In genomic region chr2:73273249-73274118, GRCm38 (mm10) we compare ENCODE assay signal across 8 mouse cellular contexts. TPM values are rescaled to one million over a fixed set of nuclear protein-coding genes. Genes with fewer than 3 reads are reported as not detected.
DNase-seq lines count a peak whose midpoint lies in the region; ATAC-seq and TF ChIP-seq lines count a peak whose summit lies in the region.

No protein-coding gene starts in this region.

- ATAC-seq in heart, embryonic 12.5 days (ENCODE audit: insufficient number of reproducible peaks, low FRiP score), result no peak; the same call in 1 of the 2 replicates
- no peak for ATAC-seq in forebrain, embryonic 13.5 days

- in situ Hi-C loops in ES-E14 (cut with MboI; ENCODE audit: low sequenced_read_pairs in 2 of 2, unreplicated experiment in 2 of 2), result loop anchor here in 1 of 2 experiments (10.0 kb wide), 2 partner anchors 1391 to 1739 kb away; partner anchors contain the start of gene Hoxd13

- H3K27me3 ChIP-seq in heart, embryonic 12.5 days (replicated peaks), result peaks cover 75% of the 10 kb centered on the region
- peaks cover 73% of the 10 kb centered on the region for H3K27me3 ChIP-seq in forebrain, embryonic 13.5 days

- DNase-seq in heart, adult 9 months (ENCODE audit: low spot score in 2 of 2), result no peak
- DNase-seq in ES-E14 (ENCODE audit: low read depth, low spot score), result no peak
- peak; percentile 51 to 64 for DNase-seq in kidney, postnatal 4 days
- peak; percentile 68 for DNase-seq in neural tube, embryonic 10.5 days (ENCODE audit: extremely low spot score, low spot score)
- DNase-seq in left cerebral cortex, adult 11 months (ENCODE audit: low spot score), result no peak
- no peak for DNase-seq in ovary, postnatal 36 days (ENCODE audit: low spot score)

- H3K9me3 ChIP-seq in heart, embryonic 12.5 days (replicated peaks), result no peaks in the 10 kb centered on the region
- H3K9me3 ChIP-seq in ES-E14 (ENCODE audit: control insufficient read depth, insufficient read depth, low read depth, low read length), result no peaks in the 10 kb centered on the region
- H3K9me3 ChIP-seq in forebrain, embryonic 13.5 days (replicated peaks), result no peaks in the 10 kb centered on the region

- peak overlapping the region; percentile 85 for H3K4me2 ChIP-seq in heart, embryonic 12.5 days
- peak overlapping the region; percentile 62 for H3K4me2 ChIP-seq in forebrain, embryonic 13.5 days

- H3K4me1 ChIP-seq in heart, embryonic 12.5 days (replicated peaks), result peaks cover 62% of the 10 kb centered on the region
- peaks cover 0 to 7% of the 10 kb centered on the region in 2 experiments; a peak in 2 of 4 replicates for H3K4me1 ChIP-seq in ES-E14 (ENCODE audit: control insufficient read depth in 2 of 2, insufficient read depth in 2 of 2, low read length in 2 of 2, poor library complexity in 1 of 2)
- H3K4me1 ChIP-seq in forebrain, embryonic 13.5 days, result peaks cover 54% of the 10 kb centered on the region

- H3K9ac ChIP-seq in heart, embryonic 12.5 days, result peak overlapping the region; percentile 45; the same call in 1 of the 2 replicates
- H3K9ac ChIP-seq in ES-E14 (ENCODE audit: insufficient read depth, low read depth, low read length, poor library complexity, severe bottlenecking), result no peak overlapping the region
- peak overlapping the region; percentile 86 for H3K9ac ChIP-seq in forebrain, embryonic 13.5 days

- H3K36me3 ChIP-seq in heart, embryonic 12.5 days, result no peaks in the 10 kb centered on the region
- H3K36me3 ChIP-seq in ES-E14 (ENCODE audit: control insufficient read depth, insufficient read depth, low read length, poor library complexity, severe bottlenecking), result no peaks in the 10 kb centered on the region
- peaks cover 13% of the 10 kb centered on the region for H3K36me3 ChIP-seq in forebrain, embryonic 13.5 days (ENCODE audit: poor library complexity, severe bottlenecking)

- under 1% methylated on average over 103 of the region's 110 CpGs for whole genome bisulfite sequencing in heart, embryonic 12.5 days
- under 1% methylated on average over 83 of the region's 110 CpGs for WGBS in forebrain, embryonic 13.5 days

- H3K27ac ChIP-seq in heart, embryonic 12.5 days (ENCODE audit: poor library complexity, severe bottlenecking), result no peak overlapping the region
- H3K27ac ChIP-seq in ES-E14 (ENCODE audit: insufficient read depth, low read depth, low read length, poor library complexity, severe bottlenecking), result no peak overlapping the region
- H3K27ac ChIP-seq in forebrain, embryonic 13.5 days, result peak overlapping the region; percentile 91

- H3K4me3 ChIP-seq in heart, embryonic 12.5 days, result peak overlapping the region; percentile 45
- H3K4me3 ChIP-seq in ES-E14 (ENCODE audit: insufficient read depth in 1 of 2, low read depth in 1 of 2, low read length in 2 of 2, poor library complexity in 1 of 2, severe bottlenecking in 1 of 2), result peak overlapping the region; percentile 36 to 46
- H3K4me3 ChIP-seq in forebrain, embryonic 13.5 days, result peak overlapping the region; percentile 53

TF ChIP-seq in ES-E14, 5 proteins besides CTCF, POLR2A, EP300 and RAD21:
- TF ChIP-seq CHD2 (IDR thresholded peaks at IDR 0.05; ENCODE audit: low read depth, low read length) (no peak), HCFC1 (IDR thresholded peaks at IDR 0.05; ENCODE audit: borderline replicate concordance, insufficient read depth, low read length) (no peak), MAFK (IDR thresholded peaks at IDR 0.05; ENCODE audit: insufficient read depth, low read depth, low read length) (no peak), ZNF384 (IDR thresholded peaks at IDR 0.05; ENCODE audit: low read depth, low read length) (no peak), ZC3H11A (IDR thresholded peaks at IDR 0.05; ENCODE audit: borderline replicate concordance, low read depth, low read length) (no peak)

RNA-seq across cellular contexts. Expression of gene Sp9, which starts 1.8 kb away (rescaled TPM):
- polyA plus RNA-seq in heart, embryonic 12.5 days (2016; fragmentation: Nextera tagmentation; extraction: Ambion mirVana), result not detected in 2 replicates
- 0.74 and 0.80 TPM in 2 replicates for total RNA-seq in ES-E14 (2012; rRNA removed)
- polyA plus RNA-seq in forebrain, embryonic 13.5 days (2015; fragmentation: Nextera tagmentation; extraction: Ambion mirVana), result 10.6 and 15.4 TPM in 2 replicates

RNA-seq across cellular contexts. Expression of gene Scrn3, which starts 38.9 kb away (rescaled TPM):
- 14.9 and 16.5 TPM in 2 replicates for polyA plus RNA-seq in heart, embryonic 12.5 days (2016; fragmentation: Nextera tagmentation; extraction: Ambion mirVana)
- total RNA-seq in ES-E14 (2012; rRNA removed), result 5.9 and 10.6 TPM in 2 replicates
- 9.5 and 10.5 TPM in 2 replicates for polyA plus RNA-seq in forebrain, embryonic 13.5 days (2015; fragmentation: Nextera tagmentation; extraction: Ambion mirVana)

RNA-seq across cellular contexts. Expression of gene Cir1, which starts 39.0 kb away (rescaled TPM):
- polyA plus RNA-seq in heart, embryonic 12.5 days (2016; fragmentation: Nextera tagmentation; extraction: Ambion mirVana), result 15.2 and 19.0 TPM in 2 replicates
- 6.6 and 7.4 TPM in 2 replicates for total RNA-seq in ES-E14 (2012; rRNA removed)
- 26.9 and 30.2 TPM in 2 replicates for polyA plus RNA-seq in forebrain, embryonic 13.5 days (2015; fragmentation: Nextera tagmentation; extraction: Ambion mirVana)

RNA-seq across cellular contexts. Expression of gene Ola1, which starts 54.8 kb away (rescaled TPM):
- polyA plus RNA-seq in heart, embryonic 12.5 days (2016; fragmentation: Nextera tagmentation; extraction: Ambion mirVana), result 72.0 and 74.4 TPM in 2 replicates
- 61.5 and 90.5 TPM in 2 replicates for total RNA-seq in ES-E14 (2012; rRNA removed)
- 104 and 115 TPM in 2 replicates for polyA plus RNA-seq in forebrain, embryonic 13.5 days (2015; fragmentation: Nextera tagmentation; extraction: Ambion mirVana)

Comparison
In these comparisons a context has a peak if more than half of its experiments do, and no peak if none do; other contexts are left out.
1. DNase-seq: peak in kidney, postnatal 4 days (2 of 2) and neural tube, embryonic 10.5 days (single experiment); none in heart, adult 9 months (0 of 2), ES-E14 (single experiment), left cerebral cortex, adult 11 months (single experiment) and ovary, postnatal 36 days (single experiment).
2. RNA of gene Sp9, which starts 1.8 kb away (polyA plus RNA-seq): 10.6 to 15.4 TPM in forebrain, embryonic 13.5 days; not detected in heart, embryonic 12.5 days; every median in the first group is over 10 times any median in the second.
3. Peak in every context shown above with its lines, with median percentiles within 50 percentile points of each other: H3K4me3 ChIP-seq.